Mouse (Mus musculus): Measurements from ENCODE around the gene Myadm. TPM values are rescaled to one million over a fixed set of nuclear protein-coding genes. Genes with fewer than 3 reads are reported as not detected.

Gene Myadm
- polyA plus RNA-seq, 1 experiment from 2014 or later: 25.4 TPM

- WGBS: 20% methylated on average over 31 of the region's 31 CpGs
- H3K27ac ChIP-seq (ENCODE audit: low read length): no peak overlapping the region
- H3K4me3 ChIP-seq (replicated peaks; ENCODE audit: low read length): no peak overlapping the region
- H3K27me3 ChIP-seq (replicated peaks; ENCODE audit: control insufficient read depth, insufficient read depth, low read length): 0 out of 2 replicates have a peak, but pooled peaks cover 2% of the 10 kb centered on the region
- peaks cover 16% of the 10 kb centered on the region for H3K4me1 ChIP-seq (replicated peaks; ENCODE audit: control insufficient read depth, insufficient read depth, low read length)
- no peaks in the 10 kb centered on the region for H3K36me3 ChIP-seq (ENCODE audit: control insufficient read depth, insufficient read depth)
- H3K9ac ChIP-seq (replicated peaks; ENCODE audit: low read depth, low read length): no peak overlapping the region; the same call in 1 of the 2 replicates
- H3K4me2 ChIP-seq (ENCODE audit: low read length): peak overlapping the region; percentile 33; the same call in 1 of the 2 replicates
- ATAC-seq: no peak
- no peaks in the 10 kb centered on the region for H3K9me3 ChIP-seq (ENCODE audit: control insufficient read depth, low read length)
Measured at GRCm38 (mm10) chr7:3329776-3330546, 41.1 kb downstream of the Myadm start.

GRCm38 (mm10) chr7:3331171-3331570, 42.3 kb downstream of the Myadm start:
- H3K9ac ChIP-seq (replicated peaks; ENCODE audit: low read depth, low read length): no peak overlapping the region
- 56% methylated on average over 6 of the region's 6 CpGs for WGBS

GRCm38 (mm10) chr7:3331581-3332223, 42.8 kb downstream of the Myadm start:
- WGBS: 1% methylated on average over 27 of the region's 27 CpGs
- H3K27ac ChIP-seq (ENCODE audit: low read length): peak overlapping the region; percentile 86
- H3K9ac ChIP-seq (replicated peaks; ENCODE audit: low read depth, low read length): peak overlapping the region; percentile 57
- H3K36me3 ChIP-seq (ENCODE audit: control insufficient read depth, insufficient read depth): no peaks in the 10 kb centered on the region
- H3K9me3 ChIP-seq (ENCODE audit: control insufficient read depth, low read length): no peaks in the 10 kb centered on the region
- H3K4me1 ChIP-seq (replicated peaks; ENCODE audit: control insufficient read depth, insufficient read depth, low read length): peaks cover 16% of the 10 kb centered on the region
- H3K4me2 ChIP-seq (ENCODE audit: low read length): peak overlapping the region; percentile 62
- peak; percentile 91 for ATAC-seq
- H3K4me3 ChIP-seq (replicated peaks; ENCODE audit: low read length): peak overlapping the region; percentile 93
- 0 out of 2 replicates have a peak, but pooled peaks cover 2% of the 10 kb centered on the region for H3K27me3 ChIP-seq (replicated peaks; ENCODE audit: control insufficient read depth, insufficient read depth, low read length)

More at GRCm38 (mm10) chr7:3331171-3331570, 42.3 kb downstream of the Myadm start:
- Histone ChIP-seq H3K4me1 (replicated peaks; ENCODE audit: control insufficient read depth, insufficient read depth, low read length) (peaks cover 16% of the 10 kb centered on the region), H3K27ac (ENCODE audit: low read length) (no peak overlapping the region), H3K4me2 (ENCODE audit: low read length) (peak overlapping the region; percentile 62), H3K4me3 (replicated peaks; ENCODE audit: low read length) (peak overlapping the region; percentile 93), H3K27me3 (replicated peaks; ENCODE audit: control insufficient read depth, insufficient read depth, low read length) (0 out of 2 replicates have a peak, but pooled peaks cover 2% of the 10 kb centered on the region), H3K9me3 (ENCODE audit: control insufficient read depth, low read length) (no peaks in the 10 kb centered on the region), H3K36me3 (ENCODE audit: control insufficient read depth, insufficient read depth) (no peaks in the 10 kb centered on the region)
- ATAC-seq: no peak

- H3K27me3 ChIP-seq (replicated peaks; ENCODE audit: control insufficient read depth, insufficient read depth, low read length): 0 out of 2 replicates have a peak, but pooled peaks cover 2% of the 10 kb centered on the region
- H3K27ac ChIP-seq (ENCODE audit: low read length): peak overlapping the region; percentile 86
- H3K36me3 ChIP-seq (ENCODE audit: control insufficient read depth, insufficient read depth): no peaks in the 10 kb centered on the region
- H3K9ac ChIP-seq (replicated peaks; ENCODE audit: low read depth, low read length): peak overlapping the region; percentile 57
- peak; percentile 2; the same call in 1 of the 2 replicates for ATAC-seq
- WGBS: 0% methylated on average over 4 of the region's 4 CpGs
- peak overlapping the region; percentile 93 for H3K4me3 ChIP-seq (replicated peaks; ENCODE audit: low read length)
- peak overlapping the region; percentile 62 for H3K4me2 ChIP-seq (ENCODE audit: low read length)
- peaks cover 16% of the 10 kb centered on the region for H3K4me1 ChIP-seq (replicated peaks; ENCODE audit: control insufficient read depth, insufficient read depth, low read length)
- H3K9me3 ChIP-seq (ENCODE audit: control insufficient read depth, low read length): no peaks in the 10 kb centered on the region
Measured at GRCm38 (mm10) chr7:3332224-3332615, 43.3 kb downstream of the Myadm start.

- no peaks in the 10 kb centered on the region for H3K36me3 ChIP-seq (ENCODE audit: control insufficient read depth, insufficient read depth)
- peak within 1 kb of the TSS; percentile 62 for H3K4me2 ChIP-seq (ENCODE audit: low read length)
- H3K9me3 ChIP-seq (ENCODE audit: control insufficient read depth, low read length): no peaks in the 10 kb centered on the region
- H3K4me3 ChIP-seq (replicated peaks; ENCODE audit: low read length): peak within 1 kb of the TSS; percentile 93
- H3K27ac ChIP-seq (ENCODE audit: low read length): peak within 1 kb of the TSS; percentile 86
- H3K27me3 ChIP-seq (replicated peaks; ENCODE audit: control insufficient read depth, insufficient read depth, low read length): 0 out of 2 replicates have a peak, but pooled peaks cover 2% of the 10 kb centered on the region
- H3K4me1 ChIP-seq (replicated peaks; ENCODE audit: control insufficient read depth, insufficient read depth, low read length): peaks cover 16% of the 10 kb centered on the region
- under 1% methylated on average over 61 of the region's 65 CpGs for WGBS
- peak within 1 kb of the TSS; percentile 93 for H3K9ac ChIP-seq (replicated peaks; ENCODE audit: low read depth, low read length)
- peak; percentile 83 for ATAC-seq
Measured at GRCm38 (mm10) chr7:3332619-3333521, 44.0 kb downstream of the Myadm start, which contains the start of gene Cacng7. TSS of gene Cacng7 (plus strand) at chr7:3332955.

- H3K4me3 ChIP-seq (replicated peaks; ENCODE audit: low read length): peak overlapping the region; percentile 93
- peak overlapping the region; percentile 62 for H3K4me2 ChIP-seq (ENCODE audit: low read length)
- no peaks in the 10 kb centered on the region for H3K9me3 ChIP-seq (ENCODE audit: control insufficient read depth, low read length)
- no peak for ATAC-seq
- peaks cover 16% of the 10 kb centered on the region for H3K4me1 ChIP-seq (replicated peaks; ENCODE audit: control insufficient read depth, insufficient read depth, low read length)
- no peak overlapping the region for H3K27ac ChIP-seq (ENCODE audit: low read length)
- 0 out of 2 replicates have a peak, but pooled peaks cover 2% of the 10 kb centered on the region for H3K27me3 ChIP-seq (replicated peaks; ENCODE audit: control insufficient read depth, insufficient read depth, low read length)
- H3K36me3 ChIP-seq (ENCODE audit: control insufficient read depth, insufficient read depth): no peaks in the 10 kb centered on the region
- 2% methylated on average over 5 of the region's 5 CpGs for WGBS
- peak overlapping the region; percentile 93 for H3K9ac ChIP-seq (replicated peaks; ENCODE audit: low read depth, low read length)
Measured at GRCm38 (mm10) chr7:3333542-3333941, 44.7 kb downstream of the Myadm start.

GRCm38 (mm10) chr7:3336412-3336811, 47.5 kb downstream of the Myadm start:
- Histone ChIP-seq H3K36me3 (ENCODE audit: control insufficient read depth, insufficient read depth) (peaks cover 15% of the 10 kb centered on the region), H3K4me1 (replicated peaks; ENCODE audit: control insufficient read depth, insufficient read depth, low read length) (peaks cover 11% of the 10 kb centered on the region), H3K9me3 (ENCODE audit: control insufficient read depth, low read length) (no peaks in the 10 kb centered on the region), H3K27me3 (replicated peaks; ENCODE audit: control insufficient read depth, insufficient read depth, low read length) (no peaks in the 10 kb centered on the region), H3K27ac (ENCODE audit: low read length) (no peak overlapping the region), H3K4me3 (replicated peaks; ENCODE audit: low read length) (no peak overlapping the region), H3K9ac (replicated peaks; ENCODE audit: low read depth, low read length) (no peak overlapping the region), H3K4me2 (ENCODE audit: low read length) (no peak overlapping the region)
- 62% methylated on average over 17 of the region's 17 CpGs for WGBS
- no peak for ATAC-seq

- H3K4me2 ChIP-seq (ENCODE audit: low read length): no peak overlapping the region
- H3K4me1 ChIP-seq (replicated peaks; ENCODE audit: control insufficient read depth, insufficient read depth, low read length): peaks cover 10% of the 10 kb centered on the region
- H3K4me3 ChIP-seq (replicated peaks; ENCODE audit: low read length): no peak overlapping the region
- no peaks in the 10 kb centered on the region for H3K27me3 ChIP-seq (replicated peaks; ENCODE audit: control insufficient read depth, insufficient read depth, low read length)
- no peak overlapping the region for H3K9ac ChIP-seq (replicated peaks; ENCODE audit: low read depth, low read length)
- no peak overlapping the region for H3K27ac ChIP-seq (ENCODE audit: low read length)
- H3K9me3 ChIP-seq (ENCODE audit: control insufficient read depth, low read length): no peaks in the 10 kb centered on the region
- H3K36me3 ChIP-seq (ENCODE audit: control insufficient read depth, insufficient read depth): peaks cover 17% of the 10 kb centered on the region
- 88% methylated on average over 11 of the region's 11 CpGs for WGBS
- ATAC-seq: no peak
Measured at GRCm38 (mm10) chr7:3338286-3338935, 49.5 kb downstream of the Myadm start.
